Mouse (Mus musculus): ENCODE measurements around the gene Ehd2.

Ehd2 gene

DNA sequence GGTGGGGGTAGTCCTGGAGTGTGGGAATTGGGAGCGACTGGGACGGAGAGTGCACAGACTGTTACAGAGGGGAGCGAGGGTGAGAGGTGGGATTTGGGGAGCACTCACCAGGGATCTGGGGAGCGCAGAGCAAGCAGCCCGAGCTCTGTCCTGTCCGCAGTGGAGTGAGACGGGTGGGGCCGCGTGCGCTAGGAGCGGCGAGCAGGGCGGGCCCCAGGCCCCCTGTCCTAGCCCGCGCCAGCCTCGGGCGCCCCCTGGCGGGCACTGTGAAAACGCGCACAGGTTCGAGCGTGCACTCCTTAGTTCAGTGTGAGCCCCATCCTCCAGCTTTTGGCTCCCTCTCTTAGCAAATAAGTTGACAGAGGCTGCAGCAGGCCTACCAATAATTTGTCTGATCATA, at the start of gene Ehd2:
Ehd2 (minus strand) TSS at position 256 of the 400 bp plus-strand sequence.
- peak; percentile 42 to 72 for DNase-seq

DNA sequence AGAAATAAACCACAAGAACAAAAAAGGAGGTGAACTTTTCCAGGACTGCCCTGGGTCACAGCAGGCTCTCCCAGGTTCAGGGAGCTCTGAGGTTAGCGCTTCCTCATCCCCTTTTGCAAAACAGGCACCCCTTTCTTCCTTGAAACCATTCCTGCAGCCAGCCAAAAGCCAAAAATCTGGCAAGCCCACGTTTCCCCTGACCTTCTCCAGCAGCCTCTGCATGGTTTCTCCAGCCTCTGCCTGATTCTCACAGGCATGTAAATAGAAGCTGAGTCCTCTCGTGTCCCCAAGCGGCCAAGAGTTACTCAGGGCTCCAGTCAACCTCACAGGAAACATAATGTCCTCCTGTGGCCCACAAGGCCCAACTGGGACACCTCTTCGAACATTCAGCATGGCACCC, 48.0 kb upstream of the Ehd2 start:
- DNase-seq = no peak

DNA sequence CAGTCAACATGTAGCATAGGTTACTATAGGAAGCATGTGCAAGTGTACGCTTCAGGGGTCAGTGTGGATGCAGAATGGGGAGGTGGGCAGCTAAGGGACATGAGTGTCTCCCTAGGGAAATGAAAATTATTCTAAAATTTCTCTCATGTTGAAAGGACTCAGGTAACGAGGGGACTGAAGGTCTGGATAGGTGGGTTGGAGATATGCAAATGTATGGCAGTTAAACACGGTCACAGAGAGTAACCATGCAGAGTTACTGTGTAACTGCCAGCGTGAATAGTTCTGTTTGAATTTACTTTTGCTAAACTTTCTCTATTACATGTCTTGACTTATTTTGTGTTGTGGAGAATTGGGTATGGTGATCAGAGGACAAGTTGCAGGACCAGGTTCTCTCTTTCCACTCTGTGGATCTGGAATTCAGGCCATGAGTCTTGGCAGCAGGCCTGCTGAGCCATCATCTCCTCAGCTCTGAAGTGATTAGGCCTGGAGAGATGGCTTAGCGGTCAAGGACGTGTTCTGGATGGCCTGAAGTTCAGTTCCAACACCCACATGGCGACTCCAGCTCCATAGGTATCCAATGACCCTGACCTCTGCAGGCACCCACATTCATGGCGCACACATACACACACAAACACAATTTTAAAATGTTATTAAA, 47.3 kb upstream of the Ehd2 start:
- DNase-seq = no peak

DNA sequence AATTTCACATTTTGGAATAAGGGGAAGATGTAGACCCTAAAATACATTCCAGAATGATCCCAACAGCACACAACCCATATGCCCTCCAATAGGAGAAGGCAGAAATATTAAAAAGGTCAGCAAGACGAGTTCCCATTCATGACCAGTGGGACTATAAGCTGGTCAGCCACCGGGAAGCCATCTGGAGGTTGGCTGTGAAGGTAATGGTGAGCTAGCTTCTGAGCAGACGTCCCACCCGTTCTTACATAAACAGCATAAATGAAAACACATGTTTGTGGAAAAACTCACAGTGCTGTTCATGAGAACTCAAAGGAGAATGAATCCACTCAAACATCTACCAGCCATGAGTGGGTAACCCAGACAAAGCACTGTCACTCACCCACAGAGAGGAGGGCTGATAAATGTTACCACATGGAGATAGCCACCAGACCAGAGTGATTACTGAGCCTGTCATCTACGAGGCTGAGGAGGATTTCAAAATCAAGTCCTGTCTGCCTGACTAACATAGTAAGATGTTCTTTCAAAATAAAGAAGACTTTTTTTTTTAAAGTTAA, 46.4 kb upstream of the Ehd2 start:
- no peak for DNase-seq

DNA sequence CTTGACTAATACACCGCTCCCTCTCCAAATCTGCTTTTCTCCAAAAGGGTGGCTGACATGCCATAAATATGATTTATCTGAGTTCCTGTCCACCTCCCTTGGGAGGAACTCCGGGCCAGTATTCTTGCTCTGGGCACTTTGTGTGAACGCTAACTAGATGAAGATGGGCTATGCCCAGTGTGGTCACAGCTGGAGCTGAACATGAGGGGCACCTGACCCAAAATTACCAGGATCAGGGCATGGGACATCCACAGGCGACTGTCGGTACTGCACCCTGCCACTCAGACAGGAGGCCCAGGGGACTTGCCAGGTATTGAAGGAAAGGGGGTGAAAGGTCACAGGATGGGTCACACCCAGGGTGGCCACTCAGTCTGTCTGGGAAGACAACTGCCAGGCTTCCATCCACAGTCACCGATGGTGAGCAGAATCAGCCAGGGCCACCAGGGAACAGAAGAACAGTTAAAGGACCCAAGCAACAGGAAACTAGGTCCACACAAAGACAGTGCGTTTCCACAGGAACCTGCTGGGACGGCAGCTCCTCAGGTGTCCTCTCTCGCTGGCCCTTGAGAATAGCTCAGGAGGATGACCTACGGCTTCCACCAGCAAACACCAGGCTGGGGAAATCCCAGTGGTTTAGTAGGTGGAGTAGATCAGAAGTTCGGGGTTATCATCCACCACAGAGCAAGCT, 45.4 kb upstream of the Ehd2 start:
- DNase-seq = peak in 1 of 2 experiments; percentile 57

DNA sequence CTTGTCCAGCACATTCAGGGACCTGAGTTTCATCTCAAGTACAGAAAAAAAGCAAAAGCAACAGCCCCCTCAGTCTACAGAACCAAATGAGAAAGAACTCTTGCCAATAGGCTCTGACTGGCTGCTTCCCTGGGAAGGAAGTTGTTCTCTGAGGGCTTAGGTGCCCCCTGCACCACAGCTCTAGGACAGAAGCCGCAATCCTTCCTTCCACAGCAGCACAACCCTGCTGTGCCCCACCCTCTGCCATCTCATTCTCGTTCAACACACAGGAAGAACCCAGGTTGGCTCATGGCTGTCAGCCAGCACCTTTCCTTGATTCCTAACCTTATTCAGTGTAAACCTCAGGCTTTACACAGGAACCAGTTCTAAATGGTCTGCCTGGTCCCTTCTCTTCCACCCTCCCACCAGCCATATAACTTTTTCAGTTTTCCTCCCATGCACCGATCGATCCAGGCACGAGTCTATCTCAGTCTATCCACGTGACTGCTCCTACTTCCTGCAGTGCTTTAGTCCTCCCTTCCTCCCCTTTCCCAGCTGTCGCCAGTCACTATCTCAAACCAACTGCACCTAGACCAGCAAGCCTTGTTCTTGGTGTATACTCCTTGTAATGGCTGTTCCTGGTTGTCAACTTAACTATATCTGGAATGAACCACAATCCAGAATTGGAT, 44.2 kb upstream of the Ehd2 start:
- DNase-seq = no peak

DNA sequence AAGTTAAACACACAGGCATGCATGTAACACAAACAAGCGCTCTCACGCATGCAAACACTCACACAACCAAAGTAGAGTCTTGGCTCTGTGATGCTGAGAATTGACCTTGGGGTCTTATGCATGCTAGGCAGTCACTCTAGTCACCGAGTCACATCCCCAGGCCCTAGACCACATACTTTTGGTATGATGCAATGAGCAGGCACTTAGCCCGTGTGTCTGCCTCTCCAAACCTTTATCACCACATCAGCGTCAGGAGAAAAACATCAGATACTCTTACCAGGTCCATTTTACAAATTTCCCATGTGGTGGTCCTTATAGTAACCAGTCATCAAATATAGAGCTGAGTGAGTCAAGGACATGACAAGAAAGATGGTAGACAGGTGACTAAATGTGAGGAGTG, 43.3 kb upstream of the Ehd2 start:
- DNase-seq = no peak

DNA sequence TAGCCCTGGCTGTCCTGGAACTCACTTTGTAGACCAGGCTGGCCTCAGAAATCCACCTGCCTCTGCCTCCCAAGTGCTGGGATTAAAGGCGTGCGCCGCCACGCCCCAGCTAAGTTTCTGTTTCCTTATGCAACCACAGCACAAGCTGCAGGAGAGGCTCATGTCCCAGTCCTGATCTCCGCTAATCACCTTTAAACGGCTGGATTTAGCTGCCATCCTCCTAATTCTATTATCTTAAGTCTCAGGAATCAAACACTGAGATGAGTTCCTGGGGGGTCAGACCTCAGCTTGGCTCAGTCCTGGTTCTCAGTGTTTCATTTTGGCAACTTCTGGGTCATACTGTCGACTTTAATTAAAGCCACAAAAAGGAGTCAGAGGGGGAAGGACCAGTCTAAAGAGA, 42.3 kb upstream of the Ehd2 start:
- DNase-seq = no peak

DNA sequence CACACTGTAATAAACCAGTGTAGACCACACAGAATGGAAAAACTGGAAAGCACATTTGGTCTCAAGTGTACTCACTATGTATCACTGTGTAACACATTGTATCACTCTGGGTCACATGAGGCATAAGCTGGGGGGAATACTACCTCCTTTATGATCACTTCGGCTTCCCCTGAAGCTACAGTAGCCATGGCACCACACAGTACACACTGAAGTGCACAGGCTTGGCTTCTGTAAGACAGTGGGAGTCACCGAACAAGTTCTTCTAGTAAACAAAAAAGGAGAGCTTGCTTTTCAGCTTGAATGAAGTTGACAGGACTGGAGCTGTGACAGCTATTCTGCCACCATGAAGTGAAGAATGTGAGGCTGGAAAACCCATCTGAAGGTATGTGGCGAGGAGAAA, 37.7 kb upstream of the Ehd2 start:
- no peak for DNase-seq

DNA sequence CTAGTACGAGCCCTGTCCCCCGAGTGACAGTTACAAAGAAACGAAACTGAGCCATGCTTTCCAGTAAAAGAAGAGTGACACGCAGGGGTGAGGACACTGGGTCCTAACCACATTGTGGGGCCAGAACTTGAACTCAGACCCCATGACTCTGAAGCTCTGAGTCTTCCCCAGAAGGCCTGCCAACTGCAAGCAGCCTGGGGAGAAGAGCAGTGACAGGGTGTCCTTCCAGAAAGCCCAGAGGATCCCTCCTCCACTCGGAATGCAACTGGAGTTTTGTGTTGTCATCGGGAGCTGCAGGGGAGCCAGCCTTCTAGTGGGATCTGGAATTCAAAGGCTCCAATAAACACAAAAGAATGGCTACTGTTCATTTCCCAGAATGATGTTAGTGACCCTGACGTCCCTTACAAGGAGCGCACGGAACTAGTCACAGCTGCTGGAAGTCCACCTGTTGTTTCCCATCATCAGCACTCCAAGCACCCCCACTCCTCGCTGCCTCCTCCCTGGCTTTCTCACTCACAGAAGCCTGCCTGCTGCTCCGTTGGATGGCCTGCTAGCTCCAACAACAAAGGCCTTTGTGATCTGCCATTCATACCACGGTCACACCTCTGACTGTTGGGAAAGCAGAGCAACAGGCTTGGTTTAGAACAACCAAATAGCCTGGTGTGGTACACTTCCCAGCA, 37.0 kb upstream of the Ehd2 start:
- no peak for DNase-seq

DNA sequence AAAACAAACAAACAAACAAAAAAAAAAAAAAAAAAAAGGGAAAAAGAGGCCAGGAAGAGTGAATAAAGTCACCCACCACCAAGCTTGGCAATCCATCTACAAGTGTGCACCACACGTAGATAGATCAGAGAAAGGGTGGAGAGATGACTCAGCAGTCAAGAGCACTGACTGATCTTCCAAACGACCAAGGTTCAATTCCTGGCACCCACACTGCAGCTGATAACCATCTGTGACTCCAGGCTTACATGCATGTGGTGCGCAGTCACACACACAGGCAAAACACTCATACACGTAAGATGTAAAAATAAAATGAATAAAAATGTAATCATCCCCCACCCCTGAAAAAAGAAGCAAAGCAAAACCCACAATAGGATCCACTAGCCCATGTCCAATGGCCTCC, 35.7 kb upstream of the Ehd2 start:
- no peak for DNase-seq

DNA sequence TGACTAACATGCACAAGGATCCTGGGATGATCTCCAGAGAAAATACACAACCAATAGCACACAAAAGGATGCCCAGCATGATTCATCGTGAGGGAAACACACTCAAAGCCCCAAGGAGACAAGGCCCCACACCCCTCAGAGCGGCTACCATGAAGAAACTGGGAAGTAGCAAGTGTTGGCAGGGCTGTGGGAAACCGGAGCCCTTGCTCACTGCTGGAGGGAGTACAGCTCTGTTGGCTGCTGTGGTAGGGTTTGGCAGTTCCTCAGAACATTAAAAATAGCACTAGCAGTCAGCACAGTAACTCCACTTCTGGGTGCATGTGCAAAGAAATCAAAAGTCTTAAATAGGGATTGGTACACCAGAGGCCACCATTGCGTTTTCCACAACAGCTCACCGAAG, 34.8 kb upstream of the Ehd2 start:
- no peak for DNase-seq

DNA sequence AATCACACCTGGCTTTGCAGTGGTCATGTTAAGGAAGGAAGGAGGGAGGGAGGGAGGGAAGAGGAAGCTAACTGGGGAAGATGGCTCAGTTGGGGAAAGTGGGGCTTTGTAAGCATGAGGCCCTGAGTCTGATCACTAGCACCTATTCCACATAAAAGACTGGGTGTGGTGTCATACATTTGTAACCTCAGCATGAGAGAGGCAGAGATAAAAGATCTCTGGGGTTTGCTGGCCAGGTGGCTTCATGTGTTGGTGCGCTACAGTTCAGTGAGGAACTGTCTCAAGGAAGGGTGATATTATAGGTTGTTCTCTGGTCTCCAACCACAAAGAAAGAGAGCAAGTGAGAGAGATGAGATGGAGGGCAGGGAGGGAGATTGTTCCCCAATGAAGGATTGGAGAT, 34.3 kb upstream of the Ehd2 start:
- no peak for DNase-seq

DNA sequence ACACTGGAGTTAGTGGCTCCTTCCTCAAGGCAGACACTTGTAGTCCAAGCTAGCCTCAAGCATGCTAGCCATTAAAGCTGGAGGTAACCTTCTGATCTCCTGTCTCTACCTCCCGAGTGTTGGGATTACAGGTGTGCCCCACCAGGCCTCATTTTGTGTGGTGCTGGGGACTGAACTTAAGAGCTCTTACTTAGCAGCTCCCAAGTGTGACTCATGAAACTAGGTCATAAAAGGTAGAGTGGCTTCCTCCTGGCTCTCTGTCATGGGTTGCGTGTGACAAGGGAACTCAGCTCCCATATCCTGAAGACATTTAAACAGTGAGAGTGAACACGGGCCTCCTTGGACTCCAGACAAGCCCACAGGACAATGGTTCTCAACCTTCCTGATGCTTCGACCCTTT, 26.4 kb upstream of the Ehd2 start:
- DNase-seq = no peak

DNA sequence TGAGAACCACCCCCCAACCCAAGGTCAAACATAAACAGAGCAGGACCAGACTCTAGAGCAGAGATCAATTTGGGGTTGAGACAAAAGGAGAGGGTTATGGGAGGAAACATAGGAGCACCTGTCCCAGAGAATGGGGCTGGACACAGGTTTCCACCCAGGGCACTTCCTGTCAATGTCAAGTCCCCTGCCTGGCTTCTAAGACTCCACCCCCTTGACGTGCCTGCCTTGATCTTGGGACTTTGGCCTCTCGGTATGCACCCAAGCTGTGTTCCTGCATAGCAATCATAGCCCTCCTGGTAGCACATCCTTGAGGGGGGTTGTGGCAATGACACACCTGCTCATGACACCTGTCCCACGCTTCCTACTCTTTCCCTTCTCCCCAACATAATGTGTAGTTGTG, 25.8 kb upstream of the Ehd2 start:
- no peak for DNase-seq

DNA sequence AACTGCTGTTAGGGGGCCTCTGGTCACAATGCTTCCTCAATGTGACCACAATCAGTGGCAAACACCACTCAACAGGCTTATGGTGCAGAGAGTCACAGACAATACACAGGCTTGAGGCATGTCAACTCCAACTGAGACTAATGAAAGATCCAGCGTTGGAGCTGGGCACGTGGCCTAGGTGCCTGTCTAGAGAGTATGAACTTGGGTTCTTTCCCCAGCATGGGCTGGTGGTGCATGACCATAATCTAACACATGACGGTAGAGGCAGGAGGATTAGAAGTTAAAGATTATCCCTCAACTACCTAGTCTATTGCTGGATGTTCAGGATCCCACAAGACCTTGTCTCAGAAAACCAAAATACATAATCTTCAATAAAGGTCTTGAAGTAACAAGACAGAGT, 24.4 kb upstream of the Ehd2 start:
- no peak for DNase-seq

DNA sequence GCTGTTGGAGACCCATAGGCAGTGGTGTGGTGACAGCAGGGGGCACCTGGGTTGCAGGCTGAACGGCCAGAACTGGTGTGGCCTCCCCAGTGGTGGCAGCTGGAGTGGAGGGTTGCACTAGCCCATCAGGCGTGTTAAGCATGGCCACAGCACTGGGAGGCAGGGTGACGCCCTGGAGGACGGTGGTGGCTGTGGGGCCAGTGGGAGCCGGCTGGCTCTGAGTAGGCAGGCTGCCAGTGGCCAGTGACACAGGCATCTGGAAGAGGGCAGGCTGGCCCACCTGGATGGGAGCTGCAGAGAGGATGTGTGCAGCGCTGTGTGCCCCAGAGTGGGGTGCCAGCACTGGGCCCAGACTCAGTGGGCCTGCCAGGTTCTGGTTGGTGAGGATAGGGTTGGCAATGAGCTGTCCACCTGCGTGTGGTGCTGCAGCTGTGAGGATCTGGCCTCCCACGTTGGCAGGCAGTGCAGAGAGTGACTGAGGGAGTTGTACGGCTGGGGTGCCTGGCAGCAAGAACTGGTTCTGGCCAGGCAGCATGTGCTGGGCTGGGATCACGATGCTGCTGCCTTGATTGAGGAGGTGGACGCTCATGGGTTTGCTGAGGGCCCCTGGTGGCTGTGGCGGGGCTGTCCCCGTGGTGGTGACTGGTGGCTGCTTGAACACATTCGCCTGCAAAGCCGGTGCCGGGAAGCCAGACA, 20.4 kb upstream of the Ehd2 start:
- DNase-seq = no peak

DNA sequence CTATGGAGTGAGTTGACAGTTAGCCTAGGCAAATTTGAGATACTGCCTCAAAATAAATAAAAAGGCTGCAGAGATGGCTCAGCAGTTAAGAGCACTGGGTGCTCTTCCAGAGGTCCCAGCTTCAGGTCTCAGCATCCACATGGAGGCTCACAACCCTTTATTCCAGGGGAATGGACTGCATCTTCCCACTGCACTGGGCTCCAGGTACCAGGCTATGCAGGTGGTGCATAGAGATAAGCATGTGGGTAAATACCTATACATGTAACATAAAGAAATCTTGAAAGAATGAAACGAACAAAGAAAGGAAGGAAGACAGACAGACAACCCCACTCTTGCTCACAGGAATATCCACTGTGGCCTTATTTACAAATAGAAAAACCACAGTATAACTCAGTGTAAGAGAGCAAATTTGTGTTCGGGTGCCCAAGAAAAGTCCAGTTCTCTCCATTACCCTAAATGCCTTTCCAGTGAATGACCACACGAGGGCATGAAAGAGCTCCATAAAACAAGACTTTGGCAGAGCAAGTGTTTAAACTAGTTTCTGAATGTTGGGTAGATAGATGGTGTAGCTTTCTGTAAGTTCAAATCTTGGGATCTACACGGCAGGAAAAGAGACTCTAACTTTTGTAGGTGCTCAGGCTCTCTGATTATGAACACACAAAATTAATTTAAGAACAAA, 15.5 kb upstream of the Ehd2 start:
- DNase-seq = no peak

DNA sequence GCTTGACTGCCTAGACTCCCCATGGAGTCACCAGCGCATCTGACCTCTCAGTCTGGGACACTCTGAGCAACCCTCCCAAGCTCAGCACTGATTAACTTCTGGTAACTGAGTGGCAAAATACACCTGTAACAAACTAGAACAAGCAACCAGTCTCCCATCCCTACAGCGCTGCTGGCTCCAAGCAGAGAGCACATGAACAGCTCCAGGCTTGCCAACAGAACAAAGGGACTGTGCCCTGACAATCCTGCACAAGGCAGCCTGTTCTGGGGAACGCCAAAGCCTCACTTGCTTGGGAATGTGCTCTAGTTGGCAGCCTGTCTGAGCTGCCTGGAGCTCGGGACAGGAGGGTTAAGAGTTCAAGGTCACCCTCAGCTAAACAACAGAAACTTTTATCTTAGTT, 14.2 kb upstream of the Ehd2 start:
- DNase-seq = no peak

DNA sequence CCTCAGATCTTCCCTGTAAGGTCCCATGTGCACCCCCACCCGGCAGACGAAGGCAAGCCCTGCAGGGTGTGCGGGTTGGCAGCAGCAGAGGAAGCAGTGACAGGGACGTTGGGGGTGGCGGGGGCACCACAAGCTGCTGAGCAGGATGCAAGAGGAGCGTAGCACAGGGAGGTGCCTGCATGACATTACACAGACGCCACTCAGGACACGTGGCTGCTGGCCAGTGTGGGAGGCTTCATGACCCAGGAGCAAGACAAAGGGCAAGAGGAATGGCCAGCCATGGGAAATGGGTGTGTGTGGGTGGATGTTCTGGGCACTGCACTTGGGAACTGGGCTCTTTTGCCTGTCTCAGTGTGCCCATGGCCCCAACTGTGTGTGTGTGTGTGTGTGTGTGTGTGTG, 12.9 kb upstream of the Ehd2 start:
- no peak for DNase-seq

DNA sequence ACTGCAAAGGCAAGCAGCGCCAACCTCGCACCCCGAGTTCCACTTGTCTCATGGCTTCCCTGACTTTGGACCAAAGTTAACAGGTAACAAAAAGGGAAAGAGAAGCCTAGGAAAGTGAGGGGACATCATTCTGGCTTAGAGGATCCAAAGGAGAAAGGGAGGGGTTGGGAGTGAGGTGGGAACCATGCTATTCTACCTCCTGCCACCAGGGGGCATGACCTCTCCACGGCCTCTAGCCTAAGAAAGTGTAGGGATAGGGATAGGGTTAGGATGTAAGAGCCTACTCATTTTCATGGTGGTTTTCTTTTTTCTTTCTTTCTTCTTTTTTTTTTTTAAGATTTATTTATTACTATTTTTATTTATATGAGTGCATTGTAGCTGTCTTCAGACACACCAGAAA, 8.5 kb upstream of the Ehd2 start:
- peak in 1 of 2 experiments; percentile 41 for DNase-seq

DNA sequence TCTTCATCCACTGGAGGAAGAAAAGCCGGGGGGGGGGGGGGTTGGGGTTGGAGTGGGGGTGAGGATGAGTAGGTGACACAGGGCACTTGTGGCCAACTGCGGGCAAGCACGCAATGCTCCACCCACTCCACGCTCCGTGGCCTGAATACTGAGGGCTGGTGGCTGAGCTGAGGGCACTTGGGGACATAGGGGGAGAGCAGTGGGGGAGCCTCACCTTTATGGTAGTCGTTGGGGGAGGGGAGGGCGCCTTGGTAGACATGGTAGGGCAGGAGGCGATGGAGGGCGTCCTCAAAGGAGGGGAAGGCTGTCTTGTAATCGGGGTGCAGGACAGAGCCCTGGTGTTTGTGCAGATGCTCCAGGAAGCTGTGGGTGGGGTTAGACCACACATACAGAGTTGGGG, 8.1 kb upstream of the Ehd2 start:
- DNase-seq = no peak

Measured in spleen, adult 18-20 months (tissue).